Mouse (Mus musculus) thymus, adult 2 months (tissue): ENCODE measurements at regions not wholly inside any gene's neighbourhood (a gene's known extent, or its start where the extent isn't known, plus 50 kb on each side); places are given as distances from the start of the nearest gene placed in this dataset.

Source experiments
- DNase-seq: peaks from one replicate; pipeline ENCODE4 v3.0.0; 2021
- H3K27ac ChIP-seq: fragments of 200-500 bp; 2 replicates; pipeline ENCODE4 v1.5.1; 2012; ENCODE audit warnings: low read length, control low read depth; ENCODE audit not compliant: control insufficient read depth, insufficient read depth
- H3K27me3 ChIP-seq: fragments of 200-500 bp; 2 replicates; pipeline ENCODE4 v1.6.1; 2012; ENCODE audit warnings: mild to moderate bottlenecking, low read length, moderate library complexity, mixed read lengths; ENCODE audit not compliant: control insufficient read depth, insufficient read depth
- H3K36me3 ChIP-seq: fragments of 200-500 bp; 2 replicates; pipeline ENCODE4 v1.6.1; 2012; ENCODE audit warnings: mild to moderate bottlenecking, low read length, moderate library complexity; ENCODE audit not compliant: control insufficient read depth, insufficient read depth
- H3K4me1 ChIP-seq: fragments of 200-500 bp; replicated peaks from 2 replicates; pipeline ENCODE4 v1.6.1; 2012; ENCODE audit warnings: low read length; ENCODE audit not compliant: control insufficient read depth, insufficient read depth
- H3K4me3 ChIP-seq: fragments of 200-500 bp; 2 replicates; pipeline ENCODE4 v1.5.1; 2012; ENCODE audit warnings: mild to moderate bottlenecking, low read length, control low read depth, moderate library complexity; ENCODE audit not compliant: control insufficient read depth, insufficient read depth
- CTCF ChIP-seq: fragments of 200-500 bp; IDR thresholded peaks from 2 replicates; pipeline ENCODE4 v1.5.1; 2012; ENCODE audit warnings: mild to moderate bottlenecking, control low read depth, low read length, moderate library complexity, borderline replicate concordance; ENCODE audit not compliant: control insufficient read depth, poor library complexity, insufficient read depth; ENCODE audit errors: extremely low read depth
- POLR2A ChIP-seq: fragments of 200-500 bp; IDR thresholded peaks from 2 replicates; pipeline ENCODE4 v1.6.1; 2012; ENCODE audit warnings: mild to moderate bottlenecking, low read length, control low read depth, moderate library complexity; ENCODE audit not compliant: control insufficient read depth, poor library complexity, insufficient read depth; ENCODE audit errors: extremely low read depth
- WGBS: fragments of 180-500 bp; shearing (Covaris S2); methylation state at CpG from one replicate; pipeline ENCODE4 v1.1.7; 2018; 5-methylcytosine and 5-hydroxymethylcytosine counted together

DNA sequence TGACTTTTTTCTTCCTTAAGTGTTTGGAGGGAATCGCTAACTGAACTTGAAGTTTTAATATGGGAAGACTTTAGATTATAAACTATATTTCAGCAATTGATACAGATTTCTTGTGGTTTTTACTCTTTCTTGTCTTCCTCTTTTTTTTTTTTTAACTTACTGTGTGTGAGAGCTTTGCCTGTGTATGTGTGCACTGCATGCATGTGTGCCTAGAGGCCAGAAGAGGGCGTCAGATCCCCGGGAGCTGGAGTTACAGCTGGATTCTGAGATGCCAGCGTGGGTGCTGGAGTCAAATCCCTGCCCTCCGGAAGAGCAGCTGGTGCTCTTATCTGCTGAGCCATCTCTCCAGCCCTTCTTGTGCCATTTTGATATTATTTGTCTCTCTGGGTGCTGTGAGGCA lies 129.6 kb downstream of the Trim33 start:
- TF ChIP-seq POLR2A (no peak), CTCF (no peak)
- WGBS: 91% methylated on average over 5 of the region's 5 CpGs
- no peak overlapping the region for H3K4me3 ChIP-seq
- H3K27ac ChIP-seq: no peak overlapping the region
- no peaks in the 10 kb centered on the region for H3K27me3 ChIP-seq
- DNase-seq: no peak
- no peaks in the 10 kb centered on the region for H3K36me3 ChIP-seq
- H3K4me1 ChIP-seq: peaks cover 15% of the 10 kb centered on the region

DNA sequence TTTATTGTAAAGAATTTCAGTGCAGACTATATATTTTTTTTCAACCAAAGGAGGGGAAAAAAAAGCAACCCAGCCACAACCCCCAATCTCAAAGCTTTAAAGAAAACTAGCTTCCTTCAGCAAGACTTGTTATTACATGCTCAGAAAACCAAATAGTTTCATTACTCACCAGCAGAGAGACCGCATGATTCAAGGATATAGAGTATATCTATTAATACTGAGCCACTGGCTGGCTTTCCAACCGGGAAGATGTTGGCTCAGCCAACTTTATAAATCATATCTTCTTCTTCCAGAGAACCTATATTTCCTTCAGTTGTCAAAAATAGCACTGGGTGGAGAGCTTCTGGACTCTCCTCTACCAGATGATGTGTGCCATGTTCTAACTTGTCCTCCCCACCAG lies 133.2 kb downstream of the Trim33 start:
- Histone ChIP-seq H3K4me1 (no peaks in the 10 kb centered on the region; the same call in 1 of the 2 replicates), H3K27ac (no peak overlapping the region), H3K36me3 (no peaks in the 10 kb centered on the region), H3K27me3 (no peaks in the 10 kb centered on the region), H3K4me3 (no peak overlapping the region)
- no peak for TF ChIP-seq POLR2A
- no peak for TF ChIP-seq CTCF
- DNase-seq: no peak
- 83% methylated on average over 2 of the region's 2 CpGs for WGBS

DNA sequence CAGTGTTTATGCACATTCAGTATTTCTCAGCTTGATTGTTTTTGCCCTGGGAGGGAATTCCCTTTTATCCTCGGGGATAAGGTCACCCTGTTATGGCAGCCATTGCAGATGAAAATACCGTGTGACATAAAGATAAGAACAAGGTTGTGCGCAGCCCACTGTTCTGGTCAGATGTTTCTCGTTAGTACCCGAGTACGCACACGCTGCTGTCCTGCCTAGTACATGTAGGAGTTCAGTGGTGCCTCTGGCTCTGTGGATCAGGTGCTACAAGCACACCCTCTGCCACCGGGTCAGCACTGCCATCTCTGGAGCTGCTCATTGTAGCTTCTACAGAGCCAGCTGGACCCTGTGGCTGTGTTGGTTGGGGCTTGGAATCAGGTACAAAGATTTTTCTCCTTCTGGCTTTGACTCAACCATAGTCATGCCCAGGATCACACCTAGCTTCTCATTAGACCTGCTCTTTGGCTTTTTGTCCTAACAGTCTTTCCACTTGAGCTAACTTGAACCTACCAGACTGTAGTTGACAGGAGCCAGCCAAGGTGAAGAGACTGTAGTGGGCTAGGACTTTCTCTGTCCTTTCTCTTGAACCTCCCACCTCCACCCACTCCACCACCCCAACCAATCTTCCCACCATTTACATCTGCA lies 136.1 kb downstream of the Trim33 start:
- H3K27ac ChIP-seq: no peak overlapping the region
- no peak for DNase-seq
- TF ChIP-seq CTCF: no peak
- no peak for TF ChIP-seq POLR2A
- H3K4me3 ChIP-seq: no peak overlapping the region
- no peaks in the 10 kb centered on the region for H3K36me3 ChIP-seq
- no peaks in the 10 kb centered on the region; the same call in 1 of the 2 replicates for H3K4me1 ChIP-seq
- WGBS: 95% methylated on average over 8 of the region's 8 CpGs
- H3K27me3 ChIP-seq: no peaks in the 10 kb centered on the region

DNA sequence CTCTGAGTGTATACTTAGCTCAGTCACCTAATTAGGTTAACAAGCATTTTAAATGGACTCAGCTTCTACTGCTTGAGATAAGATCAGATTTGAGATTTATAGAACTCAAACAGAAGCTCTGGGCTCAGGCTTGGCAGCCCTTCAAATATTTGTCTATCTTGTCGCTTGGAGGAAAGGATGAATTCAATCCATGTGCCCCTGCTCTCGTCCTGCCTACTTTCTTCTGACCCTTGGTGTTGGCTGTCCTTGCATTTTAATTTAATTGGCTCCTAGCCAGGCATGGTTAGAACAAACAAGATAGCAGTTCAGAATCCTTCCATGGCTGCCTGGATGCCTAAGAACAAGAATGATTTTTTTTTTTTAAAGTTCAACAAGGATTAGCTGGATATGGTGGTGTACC lies 137.2 kb downstream of the Trim33 start:
- no peak for DNase-seq
- no peaks in the 10 kb centered on the region for H3K4me1 ChIP-seq
- TF ChIP-seq CTCF: no peak
- no peak for TF ChIP-seq POLR2A
- WGBS: 83% methylated on average over 2 of the region's 2 CpGs
- H3K27ac ChIP-seq: no peak overlapping the region
- H3K36me3 ChIP-seq: no peaks in the 10 kb centered on the region
- H3K4me3 ChIP-seq: no peak overlapping the region
- H3K27me3 ChIP-seq: no peaks in the 10 kb centered on the region

DNA sequence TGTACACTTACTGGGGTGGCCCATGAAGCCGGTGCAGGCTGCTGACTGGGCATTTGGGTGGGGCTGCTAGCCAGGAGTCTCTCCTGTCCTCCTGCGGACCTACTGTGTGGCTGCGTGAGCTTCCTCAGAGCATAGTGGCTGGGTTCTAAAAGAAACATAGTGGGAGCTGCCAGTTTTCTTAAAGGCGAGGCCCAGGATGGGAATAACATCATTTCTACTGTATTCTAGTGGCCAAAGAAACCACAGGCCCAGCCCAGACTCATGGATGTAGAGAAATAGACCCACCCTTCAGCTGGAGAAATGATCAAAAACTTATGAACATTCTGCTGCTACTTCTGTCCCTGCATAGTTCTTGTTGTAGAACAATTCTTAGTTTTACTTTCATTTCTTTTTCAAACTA lies 138.7 kb downstream of the Trim33 start:
- no peak overlapping the region for H3K4me3 ChIP-seq
- no peak for TF ChIP-seq POLR2A
- TF ChIP-seq CTCF: no peak
- H3K36me3 ChIP-seq: no peaks in the 10 kb centered on the region
- WGBS: 93% methylated on average over 4 of the region's 4 CpGs
- no peak overlapping the region for H3K27ac ChIP-seq
- H3K4me1 ChIP-seq: no peaks in the 10 kb centered on the region
- no peak for DNase-seq
- no peaks in the 10 kb centered on the region for H3K27me3 ChIP-seq

DNA sequence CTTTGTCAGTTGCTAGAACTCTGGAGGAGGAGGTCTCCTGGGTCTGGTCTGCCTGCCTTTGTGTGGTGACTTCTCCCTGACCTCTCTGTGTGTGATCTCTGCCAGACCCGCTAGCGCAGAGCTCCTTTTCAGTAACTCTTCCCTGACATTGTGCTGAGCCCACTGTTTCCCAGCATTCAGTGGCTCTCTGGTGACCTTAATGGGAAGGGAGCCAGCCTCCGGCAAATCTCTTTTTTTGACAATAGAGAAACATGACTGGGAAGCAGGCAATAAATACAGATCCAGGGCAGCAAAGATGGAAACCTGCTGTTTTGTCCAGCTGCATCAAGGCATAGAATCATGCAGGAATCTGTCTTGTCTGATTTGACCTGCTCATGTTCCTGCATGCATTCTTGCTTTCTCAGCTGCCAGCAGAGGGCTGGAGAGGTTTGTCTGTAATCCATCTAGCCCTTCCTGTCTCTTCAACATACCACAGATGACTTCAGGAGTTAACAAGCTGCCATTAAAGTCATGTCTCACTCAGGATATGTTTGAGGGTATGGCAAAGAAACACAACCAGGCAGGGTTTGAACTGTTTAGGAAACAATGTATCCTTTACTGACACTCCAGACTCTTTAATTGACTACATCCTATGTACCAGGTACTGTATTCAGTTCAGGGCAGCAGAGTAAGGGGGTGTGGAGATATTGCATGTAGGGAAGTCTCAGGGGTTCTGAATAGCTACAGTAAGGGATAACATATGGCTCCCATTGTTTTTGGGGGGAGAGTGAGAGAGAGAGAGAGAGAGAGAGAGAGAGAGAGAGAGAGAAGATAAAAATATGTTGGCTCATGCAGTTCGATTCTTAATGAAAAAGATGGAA lies 140.9 kb downstream of the Trim33 start:
- H3K27ac ChIP-seq: no peak overlapping the region; the same call in 1 of the 2 replicates

More for the DNA sequence above, 140.9 kb downstream of the Trim33 start:
- WGBS: 94% methylated on average over 4 of the region's 4 CpGs
- Histone ChIP-seq H3K36me3 (no peaks in the 10 kb centered on the region), H3K4me1 (no peaks in the 10 kb centered on the region), H3K4me3 (no peak overlapping the region), H3K27me3 (no peaks in the 10 kb centered on the region)
- no peak for TF ChIP-seq CTCF
- no peak for TF ChIP-seq POLR2A
- no peak for DNase-seq
